Mouse (Mus musculus) liver, embryonic 14.5 days (tissue): ENCODE measurements around the gene Padi4. TPM values are rescaled to one million over a fixed set of nuclear protein-coding genes. Genes with fewer than 3 reads are reported as not detected.
A peak's percentile ranks its signal among the peaks of the same experiment; 100 is the strongest.

ENCODE experiments used
- ATAC-seq: fragments of 200-750 bp; cut with Nextera tagmentation; 2 replicates; pipeline ENCODE4 v1.8.0; 2017; ENCODE audit warnings: moderate number of reproducible peaks, mild to moderate bottlenecking, moderate library complexity; ENCODE audit not compliant: insufficient read depth
- DNase-seq, 3 experiments: peaks; one replicate each; pipeline ENCODE4 v3.0.0-alpha.2; 2012 to 2013; ENCODE audit warnings: low read depth in 3 of 3, low spot score in 3 of 3
- H3K27ac ChIP-seq: fragments of 300-500 bp; sonication (generic); 2 replicates; pipeline ENCODE4 v1.5.1; 2014; ENCODE audit warnings: moderate library complexity, mild to moderate bottlenecking, control low read depth, inconsistent platforms
- H3K27me3 ChIP-seq: fragments of 300-500 bp; sonication (generic); 2 replicates; pipeline ENCODE4 v1.6.1; 2014; ENCODE audit warnings: mild to moderate bottlenecking, low read length, moderate library complexity; ENCODE audit not compliant: control insufficient read depth, insufficient read depth
- H3K36me3 ChIP-seq: fragments of 300-500 bp; sonication (generic); replicated peaks from 2 replicates; pipeline ENCODE4 v1.6.1; 2014; ENCODE audit warnings: low read depth; ENCODE audit not compliant: control insufficient read depth, insufficient read depth
- H3K4me1 ChIP-seq, 2 experiments: fragments of 200-500 bp in 1 of 2; fragments of 300-500 bp in 1 of 2; sonication (generic) in 1 of 2; replicated peaks; 2 replicates each; pipeline ENCODE4 v1.6.1; 2012 to 2014; ENCODE audit warnings: antibody characterized with exemption in 1 of 2, inconsistent platforms in 1 of 2, low read length in 1 of 2; ENCODE audit not compliant: control insufficient read depth in 2 of 2, insufficient read depth in 2 of 2
- H3K4me2 ChIP-seq: fragments of 300-500 bp; sonication (generic); 2 replicates; pipeline ENCODE4 v1.6.1; 2014; ENCODE audit warnings: low read depth, mild to moderate bottlenecking, control low read depth, moderate library complexity
- H3K4me3 ChIP-seq, 2 experiments: fragments of 200-500 bp in 1 of 2; fragments of 300-500 bp in 1 of 2; sonication (generic) in 1 of 2; 2 replicates each; pipeline ENCODE4 v1.5.1; 2012 to 2014; ENCODE audit warnings: low read depth in 2 of 2, low read length in 2 of 2, mild to moderate bottlenecking in 2 of 2, control low read depth in 1 of 2, inconsistent platforms in 1 of 2, moderate library complexity in 1 of 2; ENCODE audit not compliant: insufficient read depth in 1 of 2
- H3K9ac ChIP-seq: fragments of 300-500 bp; sonication (generic); replicated peaks from 2 replicates; pipeline ENCODE4 v1.6.1; 2014; ENCODE audit warnings: mild to moderate bottlenecking, control low read depth, moderate library complexity
- H3K9me3 ChIP-seq: fragments of 300-500 bp; sonication (generic); 2 replicates; pipeline ENCODE4 v1.6.1; 2016; ENCODE audit warnings: low read length, mixed read lengths; ENCODE audit not compliant: control insufficient read depth
- CTCF ChIP-seq: IDR thresholded peaks from 2 replicates; pipeline ENCODE4 v1.5.1; 2016; ENCODE audit warnings: antibody characterized with exemption, low read depth, control low read depth
- EP300 ChIP-seq: IDR thresholded peaks from 2 replicates; pipeline ENCODE4 v1.6.1; 2016; ENCODE audit warnings: antibody characterized with exemption, low read depth
- WGBS: fragments of 180-500 bp; shearing (Covaris S2); extraction: QIAGEN DNeasy Blood & Tissue Kit; methylation state at CpG from one replicate; pipeline ENCODE4 v1.1.7; 2014; ENCODE audit not compliant: insufficient replicate concordance; 5-methylcytosine and 5-hydroxymethylcytosine counted together
- polyA plus RNA-seq, 2 experiments: library from polyadenylated mRNA; depleted of rRNA in 1 of 2; stranded (reverse) in 1 of 2; unstranded in 1 of 2; fragments of >200 nt; fragmentation: Nextera tagmentation in 1 of 2; extraction: Ambion mirVana in 1 of 2; gene quantifications; 2 replicates each; pipeline versions ENCODE4 v1.2.1 to v1.2.3; 2012 to 2014

Gene Padi4
- polyA plus RNA-seq, 2 experiments: 0.34 to 0.58 TPM

DNA sequence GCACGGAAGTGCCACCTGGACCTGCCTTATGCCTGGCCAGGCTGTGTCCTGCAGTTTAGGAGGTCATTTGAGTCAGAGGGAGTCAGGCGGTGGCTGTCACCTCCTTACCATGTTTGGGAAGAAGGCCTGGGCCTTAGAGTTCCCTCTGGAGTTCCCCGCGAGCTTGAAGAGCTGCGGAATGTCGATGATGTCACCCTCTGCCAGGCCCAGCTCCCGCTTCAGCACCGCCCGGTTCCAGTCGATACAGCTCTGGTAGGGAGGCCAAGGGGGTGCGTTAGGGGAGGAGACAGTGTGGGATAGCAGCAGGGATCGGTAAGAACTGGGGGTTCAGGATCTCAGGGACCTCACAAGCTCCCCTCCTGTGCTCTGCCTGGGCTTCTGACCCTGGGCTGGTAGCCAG lies 26.1 kb downstream of the Padi4 start:
- no peak overlapping the region for H3K27ac ChIP-seq
- ATAC-seq (no peak), DNase-seq (no peak)
- H3K27me3 ChIP-seq: no peaks in the 10 kb centered on the region
- WGBS: 34% methylated on average over 12 of the region's 12 CpGs
- H3K4me1 ChIP-seq: no peaks in the 10 kb centered on the region
- TF ChIP-seq EP300 (no peak), CTCF (no peak)
- no peaks in the 10 kb centered on the region for H3K36me3 ChIP-seq
- H3K9ac ChIP-seq: no peak overlapping the region
- H3K4me3 ChIP-seq: no peak overlapping the region
- H3K4me2 ChIP-seq: no peak overlapping the region
- no peaks in the 10 kb centered on the region for H3K9me3 ChIP-seq

GRCm38 (mm10) chr4:140744654-140745053 lies 29.4 kb downstream of the Padi4 start:
- H3K27ac ChIP-seq: no peak overlapping the region
- H3K36me3 ChIP-seq: no peaks in the 10 kb centered on the region
- no peak for ATAC-seq
- no peak overlapping the region for H3K4me2 ChIP-seq
- H3K9ac ChIP-seq: no peak overlapping the region
- TF ChIP-seq CTCF (peak; percentile 82), EP300 (no peak)
- H3K27me3 ChIP-seq: no peaks in the 10 kb centered on the region
- no peak overlapping the region for H3K4me3 ChIP-seq
- WGBS: 4% methylated on average over 3 of the region's 3 CpGs
- DNase-seq: peak in 1 of 3 experiments; percentile 35
- no peaks in the 10 kb centered on the region for H3K9me3 ChIP-seq
- H3K4me1 ChIP-seq: no peaks in the 10 kb centered on the region

GRCm38 (mm10) chr4:140743086-140743485 lies 30.9 kb downstream of the Padi4 start:
- WGBS: 31% methylated on average over 4 of the region's 4 CpGs
- DNase-seq (no peak), ATAC-seq (no peak)
- Histone ChIP-seq H3K9me3 (no peaks in the 10 kb centered on the region), H3K4me2 (no peak overlapping the region), H3K4me1 (no peaks in the 10 kb centered on the region), H3K27ac (no peak overlapping the region), H3K4me3 (no peak overlapping the region), H3K27me3 (no peaks in the 10 kb centered on the region), H3K9ac (no peak overlapping the region), H3K36me3 (no peaks in the 10 kb centered on the region)
- TF ChIP-seq EP300 (no peak), CTCF (no peak)

DNA sequence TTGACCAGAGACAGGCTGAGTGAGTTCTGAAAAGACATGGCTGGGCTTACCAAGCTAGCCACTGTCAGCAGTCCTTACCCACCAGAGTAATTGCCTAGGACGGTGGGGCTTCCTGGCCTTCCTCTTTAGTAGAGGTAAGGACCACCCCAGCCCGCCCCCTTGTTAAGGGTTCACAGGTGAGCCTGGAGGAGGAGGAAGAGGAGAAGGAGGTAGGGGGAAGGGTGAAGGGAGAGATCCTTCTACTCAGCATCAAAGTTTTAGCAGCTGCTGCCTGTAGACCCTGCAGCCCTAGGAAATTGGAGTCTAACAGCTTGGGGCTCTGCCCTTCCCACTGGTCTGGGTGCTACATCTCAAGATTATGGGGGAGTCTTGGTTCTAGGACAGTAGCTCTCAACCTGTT lies 31.5 kb downstream of the Padi4 start, which contains the start of gene Padi6:
Gene Padi6 (minus strand): TSS at position 101 of the 400 bp plus-strand sequence.
- no peaks in the 10 kb centered on the region for H3K27me3 ChIP-seq
- TF ChIP-seq EP300: no peak
- TF ChIP-seq CTCF: no peak
- H3K27ac ChIP-seq: no peak within 1 kb of the TSS
- H3K4me1 ChIP-seq: no peaks in the 10 kb centered on the region
- no peak within 1 kb of the TSS for H3K4me3 ChIP-seq
- H3K4me2 ChIP-seq: no peak within 1 kb of the TSS
- WGBS: 50% methylated on average over 2 of the region's 2 CpGs
- ATAC-seq: no peak
- no peak for DNase-seq
- no peaks in the 10 kb centered on the region for H3K9me3 ChIP-seq
- H3K9ac ChIP-seq: no peak within 1 kb of the TSS
- H3K36me3 ChIP-seq: no peaks in the 10 kb centered on the region

GRCm38 (mm10) chr4:140741401-140741800 lies 32.6 kb downstream of the Padi4 start:
- Histone ChIP-seq H3K9me3 (no peaks in the 10 kb centered on the region), H3K4me3 (no peak overlapping the region), H3K36me3 (no peaks in the 10 kb centered on the region), H3K27ac (no peak overlapping the region), H3K27me3 (no peaks in the 10 kb centered on the region), H3K4me2 (no peak overlapping the region), H3K4me1 (no peaks in the 10 kb centered on the region), H3K9ac (no peak overlapping the region)
- no peak for ATAC-seq
- DNase-seq: no peak
- no peak for TF ChIP-seq CTCF
- WGBS: 66% methylated on average over 6 of the region's 6 CpGs
